Mouse (Mus musculus) forebrain, embryonic 12.5 days (tissue): ENCODE data around the gene Ctnnd2. TPM values are rescaled to one million over a fixed set of nuclear protein-coding genes. Genes with fewer than 3 reads are reported as not detected.

Experiments used
- ATAC-seq: fragments of 200-750 bp; cut with Nextera tagmentation; 2 replicates; pipeline ENCODE4 v1.8.0; 2017; ENCODE audit warnings: moderate TSS enrichment; ENCODE audit not compliant: low FRiP score
- H3K27ac ChIP-seq: fragments of 300-500 bp; sonication (generic); 2 replicates; pipeline ENCODE4 v1.5.1; 2016; ENCODE audit warnings: mild to moderate bottlenecking
- H3K27me3 ChIP-seq: fragments of 300-500 bp; sonication (generic); 2 replicates; pipeline ENCODE4 v1.6.1; 2016; ENCODE audit warnings: mild to moderate bottlenecking
- H3K36me3 ChIP-seq: fragments of 300-500 bp; sonication (generic); replicated peaks from 2 replicates; pipeline ENCODE4 v1.6.1; 2016; ENCODE audit warnings: mild to moderate bottlenecking
- H3K4me1 ChIP-seq: fragments of 300-500 bp; sonication (generic); 2 replicates; pipeline ENCODE4 v1.6.1; 2016
- H3K4me2 ChIP-seq: fragments of 300-500 bp; sonication (generic); 2 replicates; pipeline ENCODE4 v1.6.1; 2016; ENCODE audit warnings: mild to moderate bottlenecking, moderate library complexity
- H3K4me3 ChIP-seq: fragments of 300-500 bp; sonication (generic); replicated peaks from 2 replicates; pipeline ENCODE4 v1.5.1; 2016; ENCODE audit warnings: mild to moderate bottlenecking
- H3K9ac ChIP-seq: fragments of 300-500 bp; sonication (generic); 2 replicates; pipeline ENCODE4 v1.6.1; 2016; ENCODE audit warnings: mild to moderate bottlenecking
- H3K9me3 ChIP-seq: fragments of 300-500 bp; sonication (generic); 2 replicates; pipeline ENCODE4 v1.6.1; 2016
- WGBS: fragments of 180-500 bp; shearing (Covaris S2); methylation state at CpG from one replicate; pipeline ENCODE4 v1.1.7; 2016; 5-methylcytosine and 5-hydroxymethylcytosine counted together
- polyA plus RNA-seq: library from polyadenylated mRNA; unstranded; fragments of >200 nt; fragmentation: Nextera tagmentation; extraction: Ambion mirVana; gene quantifications from 2 replicates; pipeline ENCODE4 v1.2.1, GENCODE M21; 2016

The Ctnnd2 gene
- polyA plus RNA-seq, 1 experiment from 2014 or later, result 60.2 TPM

DNA sequence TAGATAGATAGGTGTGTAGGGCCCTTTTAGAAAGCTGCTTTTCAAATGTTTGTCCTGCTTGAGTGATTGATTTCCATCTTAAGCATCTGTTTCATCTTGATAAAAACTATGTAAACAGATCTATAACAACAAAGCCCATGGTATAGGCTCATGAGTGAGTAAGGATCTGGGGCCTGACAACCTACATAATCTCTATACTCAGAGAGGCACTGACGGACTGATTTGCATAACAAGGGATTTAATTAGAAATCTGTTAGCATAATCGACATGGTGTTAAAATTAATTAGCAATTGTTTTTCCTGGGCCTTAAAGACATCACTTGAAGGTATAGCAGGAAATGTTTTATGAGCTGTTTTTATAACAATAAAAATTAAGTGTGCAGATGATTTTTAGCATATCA is 548.7 kb downstream of the Ctnnd2 start:
- Histone ChIP-seq H3K4me1 (peaks cover 6% of the 10 kb centered on the region; the same call in 1 of the 2 replicates), H3K27me3 (no peaks in the 10 kb centered on the region), H3K4me2 (no peak overlapping the region), H3K4me3 (no peak overlapping the region), H3K9me3 (no peaks in the 10 kb centered on the region), H3K9ac (no peak overlapping the region), H3K36me3 (no peaks in the 10 kb centered on the region), H3K27ac (no peak overlapping the region)
- WGBS, result 32% methylated on average over 2 of the region's 2 CpGs
- 0 out of 2 replicates have a peak, but pooled peaks have one; percentile 59 for ATAC-seq

DNA sequence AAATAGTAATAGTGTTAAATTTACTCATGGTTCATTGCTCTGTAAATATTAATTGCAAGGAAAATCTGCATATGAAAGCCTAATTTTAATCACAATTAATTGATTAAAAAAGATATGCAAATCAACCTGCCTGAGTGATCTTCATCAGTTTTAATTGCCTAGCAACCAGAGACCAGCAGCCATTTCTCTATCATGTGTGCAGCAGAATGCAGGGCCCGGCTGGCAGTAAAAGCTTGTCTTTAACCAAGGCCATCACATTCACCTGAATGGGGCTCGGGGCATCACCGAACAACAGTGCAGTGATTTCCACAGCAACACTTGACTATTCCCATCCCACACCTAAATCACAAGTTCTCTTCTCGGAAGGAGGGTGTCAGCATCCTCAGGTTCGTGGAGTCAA is 553.7 kb downstream of the Ctnnd2 start:
- peak; percentile 86; the same call in 1 of the 2 replicates for ATAC-seq
- 59% methylated on average over 5 of the region's 5 CpGs for WGBS
- H3K4me2 ChIP-seq, result no peak overlapping the region

DNA sequence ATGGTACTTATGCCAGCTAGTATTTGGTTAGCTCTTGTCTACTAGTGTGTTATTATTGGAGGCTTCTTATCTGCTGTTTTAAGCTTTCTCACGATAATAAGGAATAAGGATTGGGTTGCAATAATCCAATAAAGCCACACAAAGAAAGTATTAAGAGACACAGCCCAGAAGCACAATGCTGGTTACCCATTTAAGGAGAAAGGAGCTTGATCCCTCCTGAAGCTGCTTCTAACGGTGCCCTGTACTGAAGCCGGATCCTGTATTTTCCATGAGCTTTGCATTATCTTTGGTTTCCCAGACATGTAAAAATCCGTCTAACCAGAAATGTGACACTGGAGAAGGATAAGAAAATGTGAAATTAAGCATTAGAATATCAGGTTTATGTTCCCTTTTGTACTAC is 565.8 kb downstream of the Ctnnd2 start:
- no peak overlapping the region for H3K4me3 ChIP-seq
- peaks cover 10% of the 10 kb centered on the region; the same call in 1 of the 2 replicates for H3K4me1 ChIP-seq
- H3K27me3 ChIP-seq, result no peaks in the 10 kb centered on the region
- no peak overlapping the region for H3K4me2 ChIP-seq
- H3K9me3 ChIP-seq, result no peaks in the 10 kb centered on the region
- 11% methylated on average over 4 of the region's 4 CpGs for WGBS
- no peak overlapping the region for H3K9ac ChIP-seq
- ATAC-seq, result no peak
- no peak overlapping the region for H3K27ac ChIP-seq
- H3K36me3 ChIP-seq, result no peaks in the 10 kb centered on the region

More for the DNA sequence above, 553.7 kb downstream of the Ctnnd2 start:
- Histone ChIP-seq H3K27ac (peak overlapping the region; percentile 21; the same call in 1 of the 2 replicates), H3K36me3 (no peaks in the 10 kb centered on the region), H3K9me3 (no peaks in the 10 kb centered on the region), H3K4me3 (no peak overlapping the region), H3K4me1 (peaks cover 6% of the 10 kb centered on the region; the same call in 1 of the 2 replicates), H3K9ac (no peak overlapping the region), H3K27me3 (no peaks in the 10 kb centered on the region)

DNA sequence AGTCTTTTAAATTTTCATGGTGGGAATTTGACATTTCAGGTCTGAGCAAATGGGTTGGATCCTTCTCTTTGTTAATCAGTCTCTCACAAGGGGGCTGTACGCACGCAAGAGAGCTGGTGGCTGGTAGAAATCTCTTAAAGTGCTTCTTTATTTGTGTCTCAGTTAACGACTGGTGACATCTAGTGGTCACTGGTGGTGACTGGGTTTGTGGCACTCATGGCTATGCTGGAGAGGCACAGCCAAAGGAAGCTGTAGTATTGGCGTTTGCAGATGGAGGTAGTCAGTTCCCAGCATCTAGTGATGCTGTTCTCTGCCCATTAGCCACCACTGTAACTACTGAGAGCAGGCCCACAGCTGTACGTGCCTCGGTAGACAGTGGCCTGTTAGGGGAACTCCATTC is 568.3 kb downstream of the Ctnnd2 start:
- Histone ChIP-seq H3K27ac (no peak overlapping the region), H3K4me1 (peaks cover 10% of the 10 kb centered on the region; the same call in 1 of the 2 replicates), H3K9ac (no peak overlapping the region), H3K36me3 (no peaks in the 10 kb centered on the region), H3K9me3 (no peaks in the 10 kb centered on the region), H3K4me2 (no peak overlapping the region), H3K27me3 (no peaks in the 10 kb centered on the region), H3K4me3 (no peak overlapping the region)
- ATAC-seq, result peak; percentile 90
- 9% methylated on average over 6 of the region's 6 CpGs for WGBS

DNA sequence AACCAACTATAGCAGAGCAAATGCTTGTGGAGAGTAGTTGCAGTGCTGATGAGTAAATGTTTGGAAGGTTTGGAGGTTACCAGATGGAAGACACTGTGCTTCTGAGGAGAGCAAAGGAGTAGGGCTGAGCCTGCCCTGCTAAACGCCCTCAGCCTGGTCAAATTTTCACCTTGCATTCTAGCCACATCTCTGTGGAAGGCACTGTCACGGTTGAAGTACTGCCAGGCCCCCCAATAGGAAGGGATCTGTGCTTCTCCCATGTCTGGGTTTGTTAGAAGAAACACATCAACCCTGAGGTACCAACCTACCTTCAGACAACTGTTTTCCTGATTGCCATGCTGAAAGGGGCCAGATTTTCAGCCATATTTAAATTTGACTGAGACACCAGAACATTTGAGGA is 585.6 kb downstream of the Ctnnd2 start:
- ATAC-seq, result no peak
- Histone ChIP-seq H3K4me1 (no peaks in the 10 kb centered on the region), H3K9me3 (no peaks in the 10 kb centered on the region), H3K36me3 (no peaks in the 10 kb centered on the region; the same call in 1 of the 2 replicates), H3K9ac (no peak overlapping the region), H3K27me3 (no peaks in the 10 kb centered on the region), H3K4me2 (no peak overlapping the region), H3K27ac (no peak overlapping the region), H3K4me3 (no peak overlapping the region)
- 88% methylated on average over 2 of the region's 2 CpGs for WGBS

DNA sequence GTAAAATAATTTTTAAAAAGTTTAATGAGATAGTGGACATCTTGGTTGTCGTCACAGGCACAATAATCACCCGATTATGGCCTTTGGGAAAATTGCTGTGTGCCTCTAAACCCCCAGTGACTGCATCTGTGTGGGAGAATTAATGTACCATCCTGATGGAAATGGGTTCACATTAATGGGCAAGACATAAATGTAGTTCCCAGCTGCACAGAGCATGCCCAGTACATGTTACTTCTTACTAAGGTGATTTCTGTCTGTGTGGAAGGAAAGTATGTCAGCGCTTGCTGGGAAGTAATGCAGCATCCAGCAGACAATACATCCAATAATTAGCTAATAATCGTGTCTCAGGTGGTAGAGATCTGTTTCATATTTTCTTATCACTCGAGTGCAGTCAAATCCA is 589.8 kb downstream of the Ctnnd2 start:
- Histone ChIP-seq H3K9me3 (no peaks in the 10 kb centered on the region), H3K9ac (no peak overlapping the region), H3K27ac (no peak overlapping the region), H3K27me3 (no peaks in the 10 kb centered on the region), H3K4me1 (no peaks in the 10 kb centered on the region), H3K4me2 (no peak overlapping the region), H3K36me3 (no peaks in the 10 kb centered on the region; the same call in 1 of the 2 replicates), H3K4me3 (no peak overlapping the region)
- 87% methylated on average over 5 of the region's 5 CpGs for WGBS
- ATAC-seq, result no peak

DNA sequence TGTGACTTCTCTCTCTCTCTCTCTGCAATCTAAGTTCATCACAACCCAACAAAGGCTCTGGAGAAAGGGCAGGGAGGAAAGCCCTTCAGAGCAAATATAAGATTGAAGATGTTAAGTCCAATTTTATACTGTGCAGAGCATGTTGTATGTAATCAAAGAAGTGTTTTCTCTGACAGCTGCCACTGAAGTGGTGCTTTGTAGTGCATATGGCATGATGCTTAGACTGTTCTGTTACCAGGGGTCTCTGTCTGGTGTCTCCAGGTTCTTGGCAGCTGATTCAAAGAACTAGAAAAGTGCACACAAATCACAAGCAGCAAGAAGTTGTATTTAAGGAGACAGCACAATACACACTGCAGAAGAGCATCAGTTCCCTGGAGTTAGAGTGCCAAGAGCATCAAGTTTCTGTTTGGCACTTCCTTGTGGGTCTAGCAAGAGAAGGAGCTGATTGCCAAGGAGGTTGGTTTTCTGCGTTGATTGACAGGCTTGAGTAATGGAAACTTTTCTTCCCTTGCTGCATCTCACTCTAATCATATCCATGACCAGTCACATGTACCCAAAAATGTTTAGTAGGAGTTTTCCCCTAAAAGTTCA is 590.4 kb downstream of the Ctnnd2 start:
- H3K27ac ChIP-seq, result no peak overlapping the region
- no peaks in the 10 kb centered on the region for H3K27me3 ChIP-seq
- no peaks in the 10 kb centered on the region; the same call in 1 of the 2 replicates for H3K36me3 ChIP-seq
- no peaks in the 10 kb centered on the region for H3K9me3 ChIP-seq
- H3K9ac ChIP-seq, result no peak overlapping the region
- H3K4me3 ChIP-seq, result no peak overlapping the region
- WGBS, result 90% methylated on average over 1 of the region's 1 CpGs
- ATAC-seq, result no peak
- H3K4me2 ChIP-seq, result no peak overlapping the region
- H3K4me1 ChIP-seq, result no peaks in the 10 kb centered on the region

DNA sequence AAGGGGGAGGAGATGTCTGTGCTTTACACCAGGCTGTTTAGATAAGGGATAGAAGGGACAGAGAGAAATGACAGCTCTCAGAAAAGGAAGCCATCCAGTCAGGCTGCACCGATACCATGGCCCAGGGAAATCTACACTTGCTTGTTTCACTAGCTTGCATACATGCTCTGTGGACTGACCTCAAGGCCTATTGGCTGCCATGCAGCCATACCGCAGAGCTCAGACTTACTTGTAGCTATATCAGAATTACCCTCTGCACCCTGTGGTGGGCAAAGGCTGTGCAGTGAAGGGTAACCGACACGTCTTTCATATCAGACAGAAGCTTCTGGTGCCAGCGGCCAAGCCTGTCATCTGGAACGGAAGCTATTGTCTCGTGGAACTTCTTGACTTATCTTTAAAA is 604.5 kb downstream of the Ctnnd2 start:
- no peak overlapping the region for H3K27ac ChIP-seq
- no peak overlapping the region for H3K4me3 ChIP-seq
- no peaks in the 10 kb centered on the region for H3K36me3 ChIP-seq
- H3K4me1 ChIP-seq, result peaks cover 9% of the 10 kb centered on the region; the same call in 1 of the 2 replicates
- no peak for ATAC-seq
- H3K4me2 ChIP-seq, result no peak overlapping the region
- no peaks in the 10 kb centered on the region for H3K9me3 ChIP-seq
- WGBS, result 89% methylated on average over 7 of the region's 7 CpGs
- no peaks in the 10 kb centered on the region for H3K27me3 ChIP-seq
- no peak overlapping the region for H3K9ac ChIP-seq

DNA sequence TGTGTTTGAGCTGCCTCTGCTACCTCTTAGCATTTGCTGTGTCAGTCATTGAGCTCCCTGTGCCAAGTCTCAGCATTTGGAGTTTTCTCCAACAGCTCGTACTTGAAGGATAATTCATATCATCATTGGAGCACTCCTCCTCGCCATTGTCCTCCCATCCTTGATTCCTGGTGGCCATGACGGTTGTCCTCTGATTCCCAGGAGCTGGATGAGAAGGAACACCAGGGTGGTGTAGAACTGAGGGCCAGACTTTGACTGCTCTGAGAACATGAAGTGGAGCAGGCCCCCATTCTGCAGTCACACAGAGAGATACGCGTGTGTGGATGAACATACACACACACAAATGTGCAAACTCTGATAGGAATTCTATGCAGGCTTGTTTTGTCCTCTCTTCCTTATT is 605.4 kb downstream of the Ctnnd2 start:
- no peaks in the 10 kb centered on the region for H3K9me3 ChIP-seq
- no peaks in the 10 kb centered on the region for H3K36me3 ChIP-seq
- WGBS, result 95% methylated on average over 5 of the region's 5 CpGs
- ATAC-seq, result no peak
- no peaks in the 10 kb centered on the region for H3K27me3 ChIP-seq
- H3K4me3 ChIP-seq, result no peak overlapping the region
- peaks cover 9% of the 10 kb centered on the region; the same call in 1 of the 2 replicates for H3K4me1 ChIP-seq
- no peak overlapping the region for H3K9ac ChIP-seq
- H3K4me2 ChIP-seq, result no peak overlapping the region
- H3K27ac ChIP-seq, result no peak overlapping the region

DNA sequence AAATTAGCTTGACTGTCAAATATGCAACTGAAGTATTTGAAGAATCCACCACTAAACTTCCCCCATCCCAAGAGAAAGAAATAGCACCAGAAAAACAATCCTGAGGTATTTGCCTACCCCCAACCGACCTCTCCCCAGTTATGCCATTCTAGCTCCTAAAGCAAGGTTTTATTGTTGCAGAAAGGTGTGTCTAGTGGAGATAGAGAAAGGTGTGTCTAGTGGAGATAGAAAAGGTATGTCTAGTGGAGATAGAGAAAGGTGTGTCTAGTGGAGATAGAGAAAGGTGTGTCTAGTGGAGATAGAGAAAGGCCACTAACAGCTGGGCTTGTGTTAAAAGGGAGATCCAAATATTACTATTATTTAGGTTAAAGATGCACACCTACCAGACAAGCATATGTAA is 607.5 kb downstream of the Ctnnd2 start:
- Histone ChIP-seq H3K9ac (no peak overlapping the region), H3K4me3 (no peak overlapping the region), H3K4me1 (peaks cover 9% of the 10 kb centered on the region; the same call in 1 of the 2 replicates), H3K36me3 (no peaks in the 10 kb centered on the region), H3K4me2 (no peak overlapping the region), H3K9me3 (no peaks in the 10 kb centered on the region), H3K27me3 (no peaks in the 10 kb centered on the region), H3K27ac (no peak overlapping the region)
- no peak for ATAC-seq
- 90% methylated on average over 1 of the region's 1 CpGs for WGBS

DNA sequence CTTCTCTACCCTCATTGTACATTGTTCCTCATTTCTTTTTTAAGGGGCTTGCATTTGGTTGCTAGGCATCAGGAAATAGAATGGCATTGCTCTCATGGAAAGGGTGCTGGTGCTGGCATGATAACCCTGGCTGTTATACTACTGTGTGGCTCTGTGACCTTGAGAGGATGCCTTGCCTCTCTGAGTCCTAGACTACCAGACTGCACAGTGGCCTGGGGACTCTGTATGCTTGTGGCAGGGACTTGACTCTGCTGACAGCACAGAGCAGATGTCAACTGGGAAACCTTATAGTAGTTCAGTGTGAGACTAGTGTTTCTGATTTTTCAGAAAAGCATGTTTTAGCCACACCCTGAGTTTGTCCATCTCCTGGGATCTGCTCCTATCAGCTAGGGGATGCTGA is 608.6 kb downstream of the Ctnnd2 start:
- Histone ChIP-seq H3K9me3 (no peaks in the 10 kb centered on the region), H3K36me3 (no peaks in the 10 kb centered on the region), H3K9ac (no peak overlapping the region), H3K4me3 (no peak overlapping the region), H3K27ac (no peak overlapping the region), H3K4me2 (no peak overlapping the region), H3K27me3 (no peaks in the 10 kb centered on the region), H3K4me1 (peaks cover 9% of the 10 kb centered on the region; the same call in 1 of the 2 replicates)
- ATAC-seq, result 0 out of 2 replicates have a peak, but pooled peaks have one; percentile 39

DNA sequence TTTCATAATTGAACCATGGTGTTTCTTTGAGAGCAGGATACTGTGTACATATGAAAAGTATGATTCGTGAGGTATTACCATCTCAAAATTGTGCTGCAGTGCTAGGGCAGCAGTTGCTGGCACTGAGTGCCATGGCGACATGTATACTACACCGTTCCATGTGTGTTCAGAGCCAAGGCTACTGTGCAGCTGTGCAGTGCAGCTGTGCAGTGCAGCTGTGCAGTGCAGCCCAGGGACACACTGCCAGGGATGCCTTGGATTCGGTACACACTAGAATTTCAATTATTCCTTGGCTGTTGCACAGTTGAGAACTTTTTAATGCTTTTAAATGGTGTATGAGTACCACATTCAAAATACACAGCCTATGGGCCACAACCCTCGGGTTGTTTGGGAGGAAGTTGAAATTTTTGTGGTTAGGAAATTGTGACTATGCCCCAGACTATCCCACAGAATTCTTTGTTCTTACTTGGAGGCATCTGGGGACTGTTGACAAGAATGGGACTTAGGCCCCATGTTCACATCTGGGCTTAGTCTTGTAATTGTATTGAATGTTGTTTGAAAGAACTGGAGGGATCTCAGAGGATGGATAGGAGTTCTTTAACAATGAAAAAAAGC is 613.4 kb downstream of the Ctnnd2 start:
- Histone ChIP-seq H3K9me3 (no peaks in the 10 kb centered on the region), H3K36me3 (no peaks in the 10 kb centered on the region), H3K9ac (no peak overlapping the region), H3K4me3 (no peak overlapping the region), H3K27ac (no peak overlapping the region), H3K27me3 (no peaks in the 10 kb centered on the region), H3K4me1 (peaks cover 8% of the 10 kb centered on the region; the same call in 1 of the 2 replicates), H3K4me2 (no peak overlapping the region)
- no peak for ATAC-seq
- WGBS, result 93% methylated on average over 5 of the region's 5 CpGs

DNA sequence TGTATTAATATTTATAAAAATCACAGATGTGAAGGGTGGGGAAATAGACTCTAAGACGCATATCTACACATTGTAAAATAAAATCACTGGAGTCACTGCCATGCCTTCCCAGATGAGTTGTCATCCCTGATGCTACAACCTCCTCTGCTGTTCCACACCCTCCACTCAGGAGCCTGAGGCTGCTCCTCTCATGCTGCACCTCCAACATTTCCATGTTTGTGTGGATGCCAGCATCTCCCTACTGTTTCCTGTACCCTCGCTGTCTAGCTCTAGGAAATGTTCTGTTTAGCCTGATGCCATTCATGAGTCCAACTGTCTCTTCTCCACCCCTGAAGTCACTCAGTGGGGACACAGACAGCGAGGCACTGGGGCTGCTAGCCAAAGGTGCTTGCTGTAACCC is 620.9 kb downstream of the Ctnnd2 start:
- Histone ChIP-seq H3K27ac (no peak overlapping the region), H3K9ac (no peak overlapping the region), H3K4me1 (no peaks in the 10 kb centered on the region), H3K27me3 (no peaks in the 10 kb centered on the region), H3K4me3 (no peak overlapping the region), H3K36me3 (no peaks in the 10 kb centered on the region), H3K4me2 (no peak overlapping the region), H3K9me3 (no peaks in the 10 kb centered on the region)
- no peak for ATAC-seq
- 84% methylated on average over 3 of the region's 3 CpGs for WGBS
